Mouse (Mus musculus) bone marrow, adult 2 months (tissue): Measurements from ENCODE around the gene Kcng1.

Experiments
- CTCF ChIP-seq: fragments of 200-500 bp; IDR thresholded peaks from 2 replicates; pipeline ENCODE4 v1.5.1; 2011; ENCODE audit warnings: low read length, control low read depth; ENCODE audit not compliant: control insufficient read depth, insufficient read depth
- POLR2A ChIP-seq: fragments of 200-500 bp; IDR thresholded peaks from 2 replicates; pipeline ENCODE4 v1.6.1; 2011; ENCODE audit warnings: low read depth, mild to moderate bottlenecking, control low read depth, low read length, borderline replicate concordance; ENCODE audit not compliant: control insufficient read depth

DNA sequence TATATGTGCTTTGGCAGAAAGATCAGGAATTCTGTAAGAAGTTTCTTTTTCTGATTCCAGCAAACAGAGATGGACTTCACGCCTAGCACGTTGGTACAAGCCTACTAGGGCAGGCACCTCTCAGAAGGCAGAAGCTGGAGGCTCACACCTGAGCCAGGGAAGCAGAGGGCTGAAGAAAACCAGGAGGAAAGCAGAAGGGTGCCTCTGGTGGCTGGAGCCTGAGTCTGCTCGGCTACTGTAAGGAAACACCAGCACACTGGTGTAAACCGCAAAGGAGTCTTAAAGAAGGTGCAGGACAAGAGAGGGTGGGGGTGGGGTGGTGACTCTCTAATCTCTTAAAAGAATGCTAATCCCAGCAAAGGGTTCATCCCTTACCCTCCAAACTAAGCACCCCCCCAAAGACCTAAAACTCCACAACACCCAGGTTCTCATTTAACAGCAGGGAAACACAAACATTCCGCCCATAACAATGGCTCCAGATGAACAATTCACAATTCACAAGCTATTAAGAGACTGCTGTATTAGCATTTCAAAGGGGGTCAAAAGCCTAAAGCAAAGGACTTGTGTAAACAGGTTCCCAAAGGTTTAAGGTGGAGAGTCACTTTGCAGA is 67.6 kb downstream of the Kcng1 start:
- TF ChIP-seq CTCF (0 out of 2 replicates have a peak, but pooled peaks have one; percentile 4), POLR2A (no peak)
